Mouse (Mus musculus): Measurements from ENCODE around the gene Tanc1.

- TF ChIP-seq POLR2A (IDR thresholded peaks at IDR 0.05; ENCODE audit: low read depth, low read length), result no peak
- TF ChIP-seq CTCF (IDR thresholded peaks at IDR 0.05; ENCODE audit: extremely low read depth, insufficient read length, insufficient replicate concordance, low read depth, low read length), result no peak
These were observed 107.0 kb downstream of the Tanc1 start for GRCm38 (mm10) chr2:59718601-59719416.

Data from small intestine, adult 2 months (tissue).